Mouse (Mus musculus): ENCODE results near the gene Myo1c.

Gene Myo1c

DNA sequence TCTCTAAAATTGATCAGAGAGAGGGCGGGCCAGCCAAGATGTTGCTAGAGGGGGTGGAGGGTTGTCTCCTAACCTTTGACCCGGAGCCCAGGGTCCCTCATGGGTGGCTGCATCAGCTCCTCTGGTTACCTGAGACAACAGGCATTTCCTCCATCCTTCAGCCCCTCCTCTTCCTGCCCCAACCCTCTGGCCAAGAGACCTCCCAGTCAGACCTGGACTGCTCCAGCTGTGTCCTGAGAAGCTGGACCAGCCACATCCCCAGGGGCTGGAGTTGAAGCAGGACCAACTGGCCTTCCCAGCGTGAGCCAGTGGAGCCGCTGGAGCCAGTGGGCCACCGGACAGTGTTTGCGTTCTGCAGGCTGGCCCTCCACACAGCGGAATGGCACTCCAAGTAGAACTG, at the start of gene Myo1c:
Gene Myo1c (plus strand): TSS at position 194 of the 400 bp plus-strand sequence.
- ChIA-PET POLR2A (interaction anchor here in 3 of 4 experiments (0.8 to 6.1 kb wide), 19 partner anchors 9 to 189 kb away, joined by 3 to 49 read pairs (median 6); partner anchors contain the start of genes Inpp5k (in 2 of the 3), Pitpna (in 1 of the 3) and Tlcd2 (in 1 of the 3)), CTCF (interaction anchor here in 1 of 4 experiments (2.2 kb wide), 1 partner anchor 19 kb away, joined by 10 read pairs; the partner anchor contains the start of gene Inpp5k)

DNA sequence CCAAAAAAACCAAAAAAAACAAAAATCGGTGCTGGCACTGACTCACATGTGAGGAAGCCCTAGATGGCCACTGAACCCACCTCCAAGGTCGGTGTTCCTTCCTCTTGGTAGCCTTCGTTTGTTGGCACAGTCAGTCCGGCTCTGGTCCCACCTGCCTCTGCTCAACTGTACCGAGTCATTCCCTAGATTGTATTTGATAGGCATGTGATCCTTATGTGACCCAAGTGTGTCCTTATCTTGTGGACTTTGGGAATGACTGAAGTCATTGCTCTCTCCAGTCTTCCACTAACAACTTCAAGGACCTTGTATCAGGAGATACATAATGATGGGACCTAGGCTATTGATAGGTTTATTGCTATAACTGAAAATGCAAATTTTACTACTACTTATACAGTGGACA, 45.5 kb upstream of the Myo1c start:
- POLR2A ChIA-PET, result interaction anchor here in 3 of 4 experiments (0.5 to 6.4 kb wide), 29 partner anchors 8 to 151 kb away, joined by 3 to 56 read pairs (median 5); partner anchors contain the start of genes Pitpna (in 2 of the 3), Inpp5k (in 1 of the 3), Prpf8 (in 1 of the 3) and Scarf1 (in 1 of the 3)

DNA sequence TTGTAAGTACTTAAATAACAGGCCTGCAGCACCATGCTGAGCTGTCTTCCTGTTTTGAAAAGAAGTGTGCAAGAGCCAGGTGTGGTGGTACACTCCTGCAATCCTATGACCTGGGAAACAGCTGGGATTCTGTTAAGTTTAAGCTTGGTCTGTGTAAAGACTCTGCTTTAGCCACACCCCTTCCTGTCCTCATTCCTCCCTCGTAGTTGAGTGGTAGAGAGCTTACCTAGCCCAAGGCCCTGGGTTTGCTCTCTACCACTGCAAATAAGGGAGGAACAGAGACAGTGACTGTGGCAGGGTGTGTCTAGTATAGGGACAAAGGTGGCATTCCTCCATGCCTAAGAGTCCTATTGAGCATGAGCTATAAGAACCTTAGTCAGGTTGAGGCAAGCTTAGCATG, 45.0 kb upstream of the Myo1c start:
- CTCF ChIA-PET, result interaction anchor here (0.8 to 1.5 kb wide), 7 partner anchors 11 to 95 kb away, joined by 3 to 5 read pairs (median 3); no protein-coding TSS in a partner anchor
- POLR2A ChIA-PET, result interaction anchor here (0.5 to 6.4 kb wide), 40 partner anchors 9 to 150 kb away, joined by 3 to 56 read pairs (median 4); partner anchors contain the start of genes Pitpna (in 3 of the 4), Inpp5k (in 2 of the 4), Prpf8 (in 1 of the 4) and Scarf1 (in 1 of the 4)

More for the DNA sequence above, 45.5 kb upstream of the Myo1c start:
- CTCF ChIA-PET, result interaction anchor here in 3 of 4 experiments (0.8 to 1.5 kb wide), 5 partner anchors 12 to 94 kb away, joined by 3 to 5 read pairs (median 4); no protein-coding TSS in a partner anchor

DNA sequence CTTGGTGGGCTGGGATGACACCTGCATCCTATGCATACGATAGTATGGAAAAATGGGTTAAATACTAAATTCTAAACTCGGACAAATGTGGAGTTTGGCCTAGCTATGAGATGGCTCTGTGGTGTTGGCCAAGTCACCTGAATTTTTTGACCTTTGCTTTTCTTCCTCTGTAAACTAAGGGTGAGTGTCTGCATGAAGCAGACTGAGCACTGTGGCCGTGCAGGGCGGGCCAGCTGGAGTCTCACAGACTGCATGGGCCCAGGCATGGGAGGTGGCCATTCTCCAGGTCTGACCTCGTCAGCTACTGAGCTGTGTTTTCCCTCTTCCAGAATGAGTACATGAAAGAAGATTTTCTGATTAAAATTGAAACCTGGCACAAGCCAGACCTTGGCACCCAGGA, 41.5 kb upstream of the Myo1c start:
- ChIA-PET CTCF (interaction anchor here in 3 of 4 experiments (0.6 to 1.2 kb wide), 5 partner anchors 9 to 100 kb away, joined by 3 to 4 read pairs (median 3); no protein-coding TSS in a partner anchor), POLR2A (interaction anchor here in 2 of 4 experiments (0.6 to 6.4 kb wide), 14 partner anchors 9 to 122 kb away, joined by 3 to 56 read pairs (median 6); partner anchors contain the start of genes Pitpna (in 2 of the 2), Inpp5k (in 1 of the 2) and Prpf8 (in 1 of the 2))

DNA sequence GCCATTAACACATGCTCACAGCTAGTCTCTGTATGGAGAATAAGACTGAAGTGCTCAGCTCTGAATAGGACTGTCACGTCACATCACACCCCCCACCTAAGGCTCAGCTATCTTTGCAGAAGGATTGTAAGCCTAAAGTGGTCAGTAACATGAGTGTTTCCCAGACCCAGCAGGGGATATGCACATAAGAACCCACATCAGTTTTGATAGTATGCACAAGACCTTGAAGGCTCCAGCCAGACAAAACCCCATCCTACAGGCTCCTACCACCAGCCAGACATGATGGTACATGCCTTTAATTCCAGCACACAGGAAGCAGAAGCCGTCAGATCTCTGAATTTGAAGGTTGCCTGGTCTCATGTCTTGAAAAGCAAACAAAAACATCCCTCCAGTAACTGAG, 40.3 kb upstream of the Myo1c start:
- CTCF ChIA-PET, result interaction anchor here in 1 of 4 experiments (1.0 kb wide), 1 partner anchor 100 kb away, joined by 3 read pairs; the partner anchor contains the start of gene Rilp
- POLR2A ChIA-PET, result interaction anchor here in 3 of 4 experiments (0.6 to 6.2 kb wide), 15 partner anchors 8 to 123 kb away, joined by 3 to 29 read pairs (median 4); partner anchors contain the start of genes Pitpna (in 1 of the 3), Rilp (in 1 of the 3) and Ywhae (in 1 of the 3)

DNA sequence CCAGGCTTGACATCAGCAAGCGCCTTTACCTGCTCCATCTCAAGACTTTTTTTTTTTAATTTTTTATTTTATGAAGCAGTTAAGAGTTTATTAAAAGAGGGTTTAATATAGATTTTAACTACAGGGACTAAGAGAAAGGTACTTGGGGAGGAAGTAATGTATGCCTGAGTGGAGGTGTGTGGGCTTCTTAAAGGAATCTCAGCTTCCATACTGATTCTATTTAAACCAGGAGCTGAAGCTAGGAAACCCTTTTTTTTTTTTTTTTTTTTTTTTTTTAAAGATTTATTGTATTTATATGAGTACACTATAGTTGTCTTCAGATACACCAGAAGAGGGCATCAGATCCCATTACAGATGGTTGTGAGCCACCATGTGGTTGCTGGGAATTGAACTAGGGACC, 35.5 kb upstream of the Myo1c start:
- CTCF ChIA-PET, result interaction anchor here in 2 of 4 experiments (0.6 to 0.7 kb wide), 3 partner anchors 57 to 567 kb away, joined by 3 to 9 read pairs (median 4); no protein-coding TSS in a partner anchor
- POLR2A ChIA-PET, result interaction anchor here in 2 of 4 experiments (0.6 to 1.5 kb wide), 7 partner anchors 9 to 83 kb away, joined by 3 to 6 read pairs (median 3); partner anchors contain the start of genes Inpp5k (in 1 of the 2), Myo1c (in 1 of the 2) and Slc43a2 (in 1 of the 2)

DNA sequence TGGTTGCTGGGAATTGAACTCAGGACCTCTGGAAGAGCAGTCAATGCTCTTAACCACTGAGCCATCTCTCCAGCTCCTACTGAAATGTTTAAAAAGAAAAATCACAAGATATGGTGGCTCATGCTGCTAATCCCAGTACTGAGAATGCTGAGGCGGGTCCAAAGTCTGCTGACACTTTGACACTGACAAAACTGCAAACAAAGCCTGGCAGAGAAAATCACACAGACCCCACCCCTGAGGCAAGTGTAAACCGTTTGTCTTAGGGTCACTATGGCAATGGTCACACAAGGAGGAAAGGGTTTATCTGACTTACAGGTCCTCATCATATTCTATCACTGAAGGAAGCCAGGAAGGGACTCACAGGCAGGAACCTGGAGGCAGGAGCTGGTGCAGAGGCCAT, 34.7 kb upstream of the Myo1c start:
- POLR2A ChIA-PET, result interaction anchor here in 2 of 4 experiments (0.9 to 1.5 kb wide), 7 partner anchors 8 to 41 kb away, joined by 3 to 5 read pairs (median 3); partner anchors contain the start of gene Inpp5k (in 2 of the 2)
- CTCF ChIA-PET, result interaction anchor here in 1 of 4 experiments (0.7 kb wide), 1 partner anchor 35 kb away, joined by 3 read pairs; no protein-coding TSS in a partner anchor

DNA sequence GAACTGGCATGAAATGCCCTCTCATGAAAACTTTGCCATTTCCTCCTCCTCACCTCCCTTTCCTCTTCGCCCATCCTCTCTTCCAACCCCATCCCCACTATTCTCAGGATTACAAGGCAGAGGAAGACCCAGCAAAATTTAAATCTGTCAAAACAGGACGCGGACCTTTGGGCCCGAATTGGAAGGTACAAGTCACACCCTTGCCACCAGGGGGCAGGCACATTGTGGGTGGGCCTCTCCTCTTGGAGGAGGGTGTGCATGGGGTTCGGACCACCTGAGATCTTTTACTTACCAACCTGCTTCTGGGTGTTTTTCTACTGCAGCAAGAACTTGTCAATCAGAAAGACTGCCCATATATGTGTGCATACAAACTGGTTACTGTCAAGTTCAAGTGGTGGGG, 31.2 kb upstream of the Myo1c start:
- ChIA-PET POLR2A (interaction anchor here in 2 of 4 experiments (1.3 to 2.2 kb wide), 4 partner anchors 9 to 26 kb away, joined by 4 to 5 read pairs (median 4); no protein-coding TSS in a partner anchor), CTCF (interaction anchor here in 1 of 4 experiments (1.4 kb wide), 1 partner anchor 12 kb away, joined by 3 read pairs; the partner anchor contains the start of gene Inpp5k)

DNA sequence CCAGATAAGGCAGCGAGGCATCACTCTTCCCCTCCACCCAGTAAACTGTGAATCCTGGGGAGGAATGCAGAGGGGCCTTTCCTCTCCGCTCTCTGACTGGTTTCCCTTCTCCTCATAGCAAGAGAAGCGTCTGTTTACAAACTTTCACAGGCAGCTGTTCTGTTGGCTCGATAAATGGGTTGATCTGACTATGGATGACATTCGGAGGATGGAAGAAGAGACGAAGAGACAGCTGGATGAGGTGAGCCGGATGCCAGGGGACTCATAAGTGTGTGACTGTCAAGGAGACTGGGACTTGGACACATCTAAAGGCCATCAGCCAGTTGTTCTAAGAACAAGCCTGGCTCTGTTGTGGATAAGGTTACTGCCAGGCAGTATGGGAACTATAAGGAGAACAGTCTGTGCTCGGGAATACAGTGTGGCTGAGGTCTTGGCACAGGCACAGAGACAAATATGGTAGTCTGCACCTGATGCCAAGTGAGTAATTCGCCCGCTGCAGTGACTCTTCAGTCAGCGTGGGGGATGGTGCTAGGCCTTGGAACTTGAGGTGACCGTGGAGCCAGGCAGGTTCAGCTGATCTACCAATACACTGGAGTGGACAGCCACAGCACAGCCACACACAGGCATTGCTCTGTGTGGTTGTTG, 30.0 kb upstream of the Myo1c start:
- ChIA-PET POLR2A (interaction anchor here in 3 of 4 experiments (1.0 to 5.0 kb wide), 28 partner anchors 10 to 159 kb away, joined by 3 to 36 read pairs (median 7); partner anchors contain the start of genes Inpp5k (in 2 of the 3), Tlcd2 (in 2 of the 3), Crk (in 1 of the 3) and Myo1c (in 1 of the 3)), CTCF (interaction anchor here in 1 of 4 experiments (0.8 to 1.5 kb wide), 2 partner anchors 18 to 90 kb away, joined by 3 to 5 read pairs; no protein-coding TSS in a partner anchor)

DNA sequence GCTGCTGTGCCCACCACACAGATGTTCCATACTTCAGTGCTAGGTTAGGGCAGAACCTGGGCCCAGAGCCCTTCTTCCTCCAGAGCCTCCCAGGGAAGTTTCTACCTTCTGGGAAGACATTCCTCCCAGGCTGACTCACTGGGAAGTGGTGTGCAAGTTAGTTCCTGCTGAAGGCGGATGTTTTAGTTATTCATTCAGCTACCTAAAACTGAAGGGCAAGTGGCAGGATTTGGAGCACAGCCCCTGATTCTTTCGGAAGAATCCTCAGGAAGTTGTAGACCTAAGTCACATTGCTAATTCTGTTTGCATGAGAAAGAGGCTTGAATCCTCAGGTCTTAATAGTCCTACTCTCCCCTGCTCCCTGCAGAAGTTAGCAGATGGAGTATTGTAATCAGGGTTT, 28.9 kb upstream of the Myo1c start:
- ChIA-PET POLR2A (interaction anchor here (0.6 to 5.0 kb wide), 44 partner anchors 8 to 789 kb away, joined by 3 to 36 read pairs (median 6); partner anchors contain the start of genes Crk (in 2 of the 4), Inpp5k (in 2 of the 4), Tlcd2 (in 2 of the 4) and Myo1c (in 1 of the 4)), CTCF (interaction anchor here in 1 of 4 experiments (0.8 to 1.5 kb wide), 2 partner anchors 9 to 91 kb away, joined by 3 to 5 read pairs; partner anchors contain the start of gene Inpp5k)

DNA sequence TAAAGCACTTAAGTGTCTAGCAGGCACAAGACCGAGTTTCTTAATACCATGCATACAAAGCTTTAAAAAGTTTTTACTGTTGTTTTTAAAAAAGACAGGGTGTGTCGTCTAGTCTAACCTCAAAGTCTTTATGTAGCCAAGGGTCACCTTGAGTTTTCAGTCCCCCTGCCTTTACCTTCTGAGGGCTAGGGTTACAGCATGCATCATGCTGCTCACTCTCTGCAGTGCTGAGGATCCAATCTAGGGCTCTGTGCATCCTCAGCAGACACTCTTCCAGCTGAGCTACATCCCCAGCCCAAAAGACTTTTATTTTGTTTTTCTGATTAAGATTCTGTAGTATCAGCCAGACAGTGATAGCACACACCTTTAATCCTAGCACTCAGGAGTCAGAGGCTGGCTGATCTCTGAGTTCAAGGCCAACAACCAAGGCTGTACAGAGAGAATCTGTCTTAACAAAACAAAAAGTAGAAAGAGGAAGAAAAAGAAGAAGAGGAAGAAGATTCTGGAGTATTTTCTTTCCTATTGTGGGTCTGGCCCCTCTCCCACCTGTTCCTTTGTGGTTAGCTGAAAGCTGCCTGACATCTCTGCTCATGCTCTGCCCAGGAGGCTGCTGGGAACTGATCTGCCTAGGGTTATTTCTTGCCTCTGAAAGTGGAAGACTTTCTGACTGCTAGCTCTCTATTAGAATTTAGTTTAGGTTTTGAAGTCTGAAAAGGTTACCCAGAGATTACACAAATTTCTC, 27.5 kb upstream of the Myo1c start:
- POLR2A ChIA-PET, result interaction anchor here in 3 of 4 experiments (0.6 to 5.0 kb wide), 23 partner anchors 8 to 354 kb away, joined by 3 to 36 read pairs (median 7); partner anchors contain the start of genes Tlcd2 (in 3 of the 3), Inpp5k (in 2 of the 3), Ywhae (in 2 of the 3) and Crk (in 1 of the 3)
- CTCF ChIA-PET, result interaction anchor here in 2 of 4 experiments (0.5 to 1.1 kb wide), 2 partner anchors 14 to 665 kb away, joined by 3 to 10 read pairs; no protein-coding TSS in a partner anchor

DNA sequence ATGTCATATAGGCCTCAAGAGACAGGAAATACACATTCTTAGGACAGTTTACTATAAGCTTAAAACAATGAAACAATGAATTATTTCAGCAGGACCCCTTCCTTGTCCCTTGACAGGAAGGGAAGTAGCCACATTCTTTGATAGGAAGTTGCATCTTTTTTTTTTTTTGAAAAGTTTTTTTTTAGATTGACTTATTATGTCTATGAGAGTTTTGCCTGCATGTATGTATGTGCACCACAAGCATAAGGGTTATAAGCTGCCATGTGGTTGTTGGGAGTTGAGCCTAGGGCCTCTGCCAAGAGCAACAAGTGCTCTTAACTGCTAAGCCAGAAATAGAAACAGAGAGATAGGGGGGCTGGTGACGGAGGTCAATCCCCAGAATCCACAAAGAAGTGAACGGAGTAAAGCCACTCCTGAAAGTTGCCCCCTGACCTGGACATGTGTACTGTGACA, 26.2 kb upstream of the Myo1c start:
- POLR2A ChIA-PET, result interaction anchor here in 3 of 4 experiments (0.8 to 5.0 kb wide), 19 partner anchors 7 to 163 kb away, joined by 3 to 36 read pairs (median 7); partner anchors contain the start of genes Tlcd2 (in 2 of the 3), Inpp5k (in 1 of the 3), Myo1c (in 1 of the 3) and Ywhae (in 1 of the 3)

DNA sequence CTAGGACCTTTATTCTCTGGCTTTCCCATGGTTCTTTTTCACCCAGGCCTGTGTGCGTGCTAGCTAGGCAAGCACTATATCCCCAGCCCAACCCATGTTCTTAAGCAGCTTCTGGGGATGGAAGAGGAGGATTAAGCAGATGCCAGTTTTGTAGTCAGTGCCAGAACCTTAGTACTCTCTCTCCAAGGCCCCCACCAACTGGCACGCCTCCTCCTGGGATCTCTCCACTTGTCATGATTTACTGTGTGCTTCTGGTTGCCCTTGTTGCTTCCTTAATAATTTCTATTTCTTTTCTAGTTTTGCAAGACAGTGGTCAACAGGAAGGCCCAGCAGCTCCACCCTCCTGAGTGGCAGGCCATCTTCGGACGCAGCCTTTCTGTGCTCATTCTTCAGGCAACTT, 24.5 kb upstream of the Myo1c start:
- ChIA-PET CTCF (interaction anchor here in 1 of 4 experiments (1.0 to 1.5 kb wide), 2 partner anchors 81 to 96 kb away, joined by 3 to 4 read pairs; no protein-coding TSS in a partner anchor), POLR2A (interaction anchor here in 3 of 4 experiments (0.8 to 3.6 kb wide), 17 partner anchors 9 to 164 kb away, joined by 3 to 20 read pairs (median 5); partner anchors contain the start of genes Pitpna (in 1 of the 3) and Tlcd2 (in 1 of the 3))

More for the DNA sequence above, 26.2 kb upstream of the Myo1c start:
- CTCF ChIA-PET, result interaction anchor here in 1 of 4 experiments (1.1 to 1.5 kb wide), 2 partner anchors 16 to 83 kb away, joined by 3 read pairs; no protein-coding TSS in a partner anchor

DNA sequence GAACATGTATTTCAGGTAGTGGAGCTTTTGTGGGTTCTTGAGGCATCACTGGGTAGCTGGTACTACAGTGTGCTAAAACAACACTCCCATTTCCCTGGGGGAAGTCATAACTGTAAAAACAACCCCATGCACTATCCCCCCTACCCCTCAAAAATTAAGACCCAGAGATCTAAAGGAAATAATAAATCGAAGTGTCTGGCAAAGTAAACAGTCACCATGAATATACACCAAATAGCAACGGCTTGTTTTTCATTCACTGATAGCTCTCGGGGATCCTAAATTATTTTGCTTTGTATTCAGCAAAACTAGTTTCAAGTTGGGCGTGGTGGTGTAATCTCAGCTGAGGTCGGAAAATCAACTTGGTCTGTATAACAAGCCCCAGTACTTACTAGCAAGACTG, 20.2 kb upstream of the Myo1c start:
- POLR2A ChIA-PET, result interaction anchor here (0.6 to 5.1 kb wide), 54 partner anchors 8 to 351 kb away, joined by 3 to 49 read pairs (median 4); partner anchors contain the start of genes Myo1c (in 2 of the 4), Tlcd2 (in 2 of the 4), Pitpna (in 1 of the 4) and Prpf8 (in 1 of the 4)
- CTCF ChIA-PET, result interaction anchor here in 2 of 4 experiments (1.0 to 2.3 kb wide), 4 partner anchors 11 to 72 kb away, joined by 3 to 10 read pairs (median 3); no protein-coding TSS in a partner anchor

DNA sequence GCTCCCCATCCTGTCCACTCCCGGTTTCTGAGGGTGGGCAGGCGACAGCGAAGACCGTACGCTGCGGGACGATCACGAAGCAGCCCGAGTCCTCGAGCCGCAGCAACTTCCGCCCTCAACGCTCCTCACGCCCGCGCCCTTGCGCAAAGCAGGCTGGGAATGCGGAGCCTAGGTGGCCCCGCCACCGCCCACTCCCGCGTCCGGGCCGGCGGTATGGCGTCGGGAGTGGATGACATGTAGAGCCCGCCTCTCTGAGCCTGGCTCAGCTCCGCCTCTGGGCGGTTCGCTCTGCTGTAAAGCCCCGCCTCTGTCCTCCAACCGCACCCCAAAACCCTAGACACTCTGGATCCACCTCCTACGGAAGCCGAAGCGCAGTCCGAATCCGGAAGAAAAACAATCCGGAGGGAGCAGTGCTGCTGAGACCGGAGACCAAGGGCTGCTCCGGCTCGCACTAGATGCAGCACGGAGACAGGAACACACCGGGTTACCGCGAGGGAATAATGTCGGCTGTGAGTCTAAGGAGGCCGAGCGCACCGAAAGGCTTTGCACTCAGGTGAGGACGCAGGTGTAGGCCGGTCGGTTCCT, 19.6 kb upstream of the Myo1c start, which contains the start of gene Inpp5k:
Gene Inpp5k (plus strand): TSS at position 344 of the 585 bp plus-strand sequence.
- ChIA-PET CTCF (interaction anchor here in 2 of 4 experiments (0.8 to 2.3 kb wide), 5 partner anchors 10 to 72 kb away, joined by 3 to 10 read pairs (median 3); no protein-coding TSS in a partner anchor), POLR2A (interaction anchor here (0.5 to 5.1 kb wide), 53 partner anchors 9 to 352 kb away, joined by 3 to 49 read pairs (median 4); partner anchors contain the start of genes Tlcd2 (in 3 of the 4), Myo1c (in 2 of the 4), Crk (in 1 of the 4) and Pitpna (in 1 of the 4))
